Mouse (Mus musculus) liver, embryonic 11.5 days (tissue): ENCODE data around the gene Wfdc3. TPM values are rescaled to one million over a fixed set of nuclear protein-coding genes. Genes with fewer than 3 reads are reported as not detected.

ENCODE experiments used
- ATAC-seq: fragments of 200-750 bp; cut with Nextera tagmentation; replicated peaks from 2 replicates; pipeline ENCODE4 v1.8.0; 2017; ENCODE audit warnings: moderate number of reproducible peaks, mild to moderate bottlenecking, moderate TSS enrichment, moderate library complexity; ENCODE audit not compliant: low FRiP score
- DNase-seq: peaks from one replicate; pipeline ENCODE4 v3.0.0-alpha.2; 2017; ENCODE audit warnings: low spot score
- H3K27ac ChIP-seq: fragments of 300-500 bp; sonication (generic); 2 replicates; pipeline ENCODE4 v1.5.1; 2014; ENCODE audit warnings: mild to moderate bottlenecking, low read depth, low read length, control low read depth
- H3K27me3 ChIP-seq: fragments of 300-500 bp; sonication (generic); replicated peaks from 2 replicates; pipeline ENCODE4 v1.6.1; 2014; ENCODE audit warnings: low read length, mixed read lengths; ENCODE audit not compliant: control insufficient read depth, insufficient read depth
- H3K36me3 ChIP-seq: fragments of 300-500 bp; sonication (generic); 2 replicates; pipeline ENCODE4 v1.6.1; 2014; ENCODE audit warnings: mild to moderate bottlenecking, low read length, moderate library complexity, mixed read lengths; ENCODE audit not compliant: control insufficient read depth, insufficient read depth
- H3K4me1 ChIP-seq: fragments of 300-500 bp; sonication (generic); replicated peaks from 2 replicates; pipeline ENCODE4 v1.6.1; 2014; ENCODE audit warnings: low read length, mixed read lengths; ENCODE audit not compliant: control insufficient read depth, insufficient read depth
- H3K4me2 ChIP-seq: fragments of 300-500 bp; sonication (generic); 2 replicates; pipeline ENCODE4 v1.6.1; 2014; ENCODE audit warnings: mild to moderate bottlenecking, control low read depth, moderate library complexity
- H3K4me3 ChIP-seq: fragments of 300-500 bp; sonication (generic); 2 replicates; pipeline ENCODE4 v1.5.1; 2014; ENCODE audit warnings: low read depth, low read length, control low read depth
- H3K9ac ChIP-seq: fragments of 300-500 bp; sonication (generic); 2 replicates; pipeline ENCODE4 v1.6.1; 2014; ENCODE audit warnings: low read depth, low read length, control low read depth
- H3K9me3 ChIP-seq: fragments of 300-500 bp; sonication (generic); 2 replicates; pipeline ENCODE4 v1.6.1; 2016; ENCODE audit warnings: low read length, inconsistent platforms, mixed read lengths; ENCODE audit not compliant: control insufficient read depth
- WGBS: fragments of 180-500 bp; shearing (Covaris S2); extraction: QIAGEN DNeasy Blood & Tissue Kit; methylation state at CpG from one replicate; pipeline ENCODE4 v1.1.7; 2014; 5-methylcytosine and 5-hydroxymethylcytosine counted together
- polyA plus RNA-seq: library from polyadenylated mRNA; unstranded; fragments of >200 nt; fragmentation: Nextera tagmentation; extraction: Ambion mirVana; gene quantifications from 2 replicates; pipeline ENCODE4 v1.2.1, GENCODE M21; 2014

Wfdc3 gene
- polyA plus RNA-seq, 1 experiment from 2014 or later, result 0.38 TPM

GRCm38 (mm10) chr2:164705991-164706390 lies 39.7 kb downstream of the Wfdc3 start:
- 90% methylated on average over 14 of the region's 14 CpGs for WGBS
- DNase-seq, result no peak

GRCm38 (mm10) chr2:164705328-164705727 lies 40.4 kb downstream of the Wfdc3 start:
- ATAC-seq (no peak), DNase-seq (no peak)
- no peaks in the 10 kb centered on the region for H3K27me3 ChIP-seq
- H3K4me1 ChIP-seq, result no peaks in the 10 kb centered on the region
- H3K27ac ChIP-seq, result no peak overlapping the region
- H3K9ac ChIP-seq, result no peak overlapping the region
- no peak overlapping the region for H3K4me2 ChIP-seq
- H3K9me3 ChIP-seq, result peaks cover 2% of the 10 kb centered on the region; the same call in 1 of the 2 replicates
- H3K36me3 ChIP-seq, result no peaks in the 10 kb centered on the region
- H3K4me3 ChIP-seq, result no peak overlapping the region
- 84% methylated on average over 6 of the region's 6 CpGs for WGBS

More at GRCm38 (mm10) chr2:164705991-164706390, 39.7 kb downstream of the Wfdc3 start:
- Histone ChIP-seq H3K36me3 (no peaks in the 10 kb centered on the region), H3K27me3 (no peaks in the 10 kb centered on the region), H3K4me3 (no peak overlapping the region), H3K9me3 (peaks cover 2% of the 10 kb centered on the region; the same call in 1 of the 2 replicates), H3K4me1 (no peaks in the 10 kb centered on the region), H3K4me2 (no peak overlapping the region), H3K27ac (no peak overlapping the region), H3K9ac (no peak overlapping the region)
- ATAC-seq, result no peak

- Histone ChIP-seq H3K9me3 (peaks cover 2% of the 10 kb centered on the region; the same call in 1 of the 2 replicates), H3K36me3 (no peaks in the 10 kb centered on the region), H3K27me3 (no peaks in the 10 kb centered on the region), H3K9ac (no peak overlapping the region), H3K4me1 (no peaks in the 10 kb centered on the region), H3K27ac (no peak overlapping the region), H3K4me3 (no peak overlapping the region), H3K4me2 (no peak overlapping the region)
- 72% methylated on average over 5 of the region's 5 CpGs for WGBS
- no peak for DNase-seq
- no peak for ATAC-seq
Observed at GRCm38 (mm10) chr2:164704235-164704634, 41.5 kb downstream of the Wfdc3 start.

GRCm38 (mm10) chr2:164701761-164702160 lies 44.0 kb downstream of the Wfdc3 start:
- H3K4me1 ChIP-seq, result no peaks in the 10 kb centered on the region
- H3K27ac ChIP-seq, result no peak overlapping the region
- ATAC-seq, result no peak
- H3K9ac ChIP-seq, result no peak overlapping the region
- no peaks in the 10 kb centered on the region for H3K36me3 ChIP-seq
- H3K9me3 ChIP-seq, result peaks cover 2% of the 10 kb centered on the region; the same call in 1 of the 2 replicates
- no peak for DNase-seq
- H3K27me3 ChIP-seq, result no peaks in the 10 kb centered on the region
- WGBS, result 81% methylated on average over 5 of the region's 5 CpGs
- H3K4me2 ChIP-seq, result no peak overlapping the region
- no peak overlapping the region for H3K4me3 ChIP-seq

- ATAC-seq (no peak), DNase-seq (no peak)
- H3K4me1 ChIP-seq, result no peaks in the 10 kb centered on the region
- H3K36me3 ChIP-seq, result no peaks in the 10 kb centered on the region
- H3K4me3 ChIP-seq, result no peak overlapping the region
- no peak overlapping the region for H3K27ac ChIP-seq
- H3K9me3 ChIP-seq, result peaks cover 2% of the 10 kb centered on the region; the same call in 1 of the 2 replicates
- H3K9ac ChIP-seq, result no peak overlapping the region
- H3K27me3 ChIP-seq, result no peaks in the 10 kb centered on the region
- 67% methylated on average over 5 of the region's 5 CpGs for WGBS
- H3K4me2 ChIP-seq, result no peak overlapping the region
Observed at GRCm38 (mm10) chr2:164700959-164701358, 44.8 kb downstream of the Wfdc3 start.

- no peaks in the 10 kb centered on the region for H3K4me1 ChIP-seq
- H3K27me3 ChIP-seq, result no peaks in the 10 kb centered on the region
- H3K4me3 ChIP-seq, result no peak within 1 kb of the TSS
- H3K4me2 ChIP-seq, result no peak within 1 kb of the TSS
- WGBS, result 68% methylated on average over 4 of the region's 4 CpGs
- no peak within 1 kb of the TSS for H3K9ac ChIP-seq
- DNase-seq, result no peak
- no peaks in the 10 kb centered on the region for H3K36me3 ChIP-seq
- no peak for ATAC-seq
- no peak within 1 kb of the TSS for H3K27ac ChIP-seq
- no peaks in the 10 kb centered on the region for H3K9me3 ChIP-seq
Observed at GRCm38 (mm10) chr2:164698201-164698600, 47.5 kb downstream of the Wfdc3 start, which contains the start of gene Spint4. Gene Spint4 (plus strand): TSS chr2:164698501.

GRCm38 (mm10) chr2:164684807-164685206 lies 60.9 kb downstream of the Wfdc3 start, which contains the start of gene Wfdc13:
Gene Wfdc13 (plus strand): TSS chr2:164685107.
- Histone ChIP-seq H3K9ac (no peak within 1 kb of the TSS), H3K36me3 (no peaks in the 10 kb centered on the region), H3K9me3 (no peaks in the 10 kb centered on the region), H3K27me3 (no peaks in the 10 kb centered on the region), H3K4me3 (no peak within 1 kb of the TSS), H3K4me2 (no peak within 1 kb of the TSS), H3K4me1 (no peaks in the 10 kb centered on the region; the same call in 1 of the 2 replicates), H3K27ac (no peak within 1 kb of the TSS)
- DNase-seq, result no peak
- ATAC-seq, result no peak
- WGBS, result 59% methylated on average over 3 of the region's 3 CpGs

Other genes with a start within 250 kb of the Wfdc3 start
- 52.1 and 58.7 TPM in 2 replicates for gene Pigt, start 248.4 kb downstream of the Wfdc3 start, polyA plus RNA-seq
- gene Wfdc2, start 183.5 kb downstream of the Wfdc3 start, polyA plus RNA-seq, result 8.2 and 9.1 TPM in 2 replicates
- not detected in 2 replicates for gene Spint3, start 172.5 kb downstream of the Wfdc3 start, polyA plus RNA-seq
- gene Wfdc6a, start 160.5 kb downstream of the Wfdc3 start, polyA plus RNA-seq, result not detected in 2 replicates
- not detected in 2 replicates for gene Eppin, start 152.3 kb downstream of the Wfdc3 start, polyA plus RNA-seq
- not detected in 2 replicates for gene Wfdc6b, start 132.4 kb downstream of the Wfdc3 start, polyA plus RNA-seq
- not detected in 2 replicates for gene Wfdc8, start 132.3 kb downstream of the Wfdc3 start, polyA plus RNA-seq
- gene Wfdc16, start 107.1 kb downstream of the Wfdc3 start, polyA plus RNA-seq, result not detected in 2 replicates
- not detected in 2 replicates for gene Wfdc10, start 89.9 kb downstream of the Wfdc3 start, polyA plus RNA-seq
- not detected in 2 replicates for gene Wfdc9, start 89.3 kb downstream of the Wfdc3 start, polyA plus RNA-seq
- gene Wfdc11, start 71.8 kb downstream of the Wfdc3 start, polyA plus RNA-seq, result not detected in 2 replicates
- not detected in 2 replicates for gene Wfdc13, start 60.8 kb downstream of the Wfdc3 start, polyA plus RNA-seq
- not detected in 2 replicates for gene Spint4, start 47.4 kb downstream of the Wfdc3 start, polyA plus RNA-seq
- not detected in 2 replicates for gene Spint5, start 30.6 kb downstream of the Wfdc3 start, polyA plus RNA-seq
- gene Dnttip1, start 52 bp upstream of the Wfdc3 start, polyA plus RNA-seq, result 50.3 and 50.5 TPM in 2 replicates
- 482 and 522 TPM in 2 replicates for gene Ube2c, start 24.0 kb upstream of the Wfdc3 start, polyA plus RNA-seq
- 0.47 and 1.1 TPM in 2 replicates for gene Tnnc2, start 34.0 kb upstream of the Wfdc3 start, polyA plus RNA-seq
- gene Snx21, start 39.9 kb upstream of the Wfdc3 start, polyA plus RNA-seq, result 8.3 and 8.4 TPM in 2 replicates
- 23.2 and 23.6 TPM in 2 replicates for gene Acot8, start 59.0 kb upstream of the Wfdc3 start, polyA plus RNA-seq
- 7.3 and 8.7 TPM in 2 replicates for gene Zswim3, start 59.2 kb upstream of the Wfdc3 start, polyA plus RNA-seq
- gene Zswim1, start 76.8 kb upstream of the Wfdc3 start, polyA plus RNA-seq, result 13.7 and 15.6 TPM in 2 replicates
- not detected in 2 replicates for gene Spata25, start 82.6 kb upstream of the Wfdc3 start, polyA plus RNA-seq
- 97.2 and 103 TPM in 2 replicates for gene Ctsa, start 86.9 kb upstream of the Wfdc3 start, polyA plus RNA-seq
- gene Neurl2, start 87.5 kb upstream of the Wfdc3 start, polyA plus RNA-seq, result 3.9 and 4.9 TPM in 2 replicates
- gene Pltp, start 111.8 kb upstream of the Wfdc3 start, polyA plus RNA-seq, result 9.9 and 10.7 TPM in 2 replicates
- gene Pcif1, start 133.4 kb upstream of the Wfdc3 start, polyA plus RNA-seq, result 63.9 and 67.5 TPM in 2 replicates
- 15.0 TPM in 2 replicates for gene Zfp335, start 165.8 kb upstream of the Wfdc3 start, polyA plus RNA-seq
- gene Mmp9, start 194.8 kb upstream of the Wfdc3 start, polyA plus RNA-seq, result 0.66 and 1.9 TPM in 2 replicates
- gene Slc12a5, start 214.9 kb upstream of the Wfdc3 start, polyA plus RNA-seq, result 0.55 and 0.70 TPM in 2 replicates